Mouse (Mus musculus): ENCODE measurements around the gene Celf2.

Gene Celf2

DNA sequence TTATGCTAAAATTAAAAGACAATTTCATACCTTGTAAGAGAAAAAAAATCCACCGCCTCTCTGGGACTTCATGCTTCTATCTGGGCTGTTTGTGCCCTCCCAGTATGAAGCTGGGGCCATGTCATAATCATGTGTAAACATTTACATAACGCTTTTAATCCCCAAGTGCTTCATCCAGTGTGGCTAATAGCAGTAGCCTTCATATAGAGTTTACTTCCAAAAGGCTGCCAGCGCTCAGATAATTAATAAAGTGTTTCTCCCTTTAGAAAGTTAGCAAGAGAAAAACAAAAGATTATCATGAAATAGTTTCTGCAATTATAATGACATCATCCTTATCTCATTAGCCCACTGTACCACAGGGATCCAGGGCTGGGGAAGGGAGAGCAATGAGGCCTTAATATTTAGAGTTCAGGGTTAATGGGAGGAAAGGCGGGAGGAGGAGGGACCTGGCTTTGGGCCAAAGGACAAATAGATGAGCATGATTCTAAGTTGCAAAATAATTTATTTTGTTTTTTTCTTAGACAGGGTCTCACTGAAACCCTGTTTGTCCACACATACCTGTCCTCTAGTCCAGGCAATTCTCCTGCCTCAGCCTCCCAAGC is 425.8 kb downstream of the Celf2 start:
- no peak for DNase-seq (ENCODE audit: low read depth, low spot score)

- no peak for DNase-seq (ENCODE audit: low read depth, low spot score)
Observed at GRCm38 (mm10) chr2:7082376-7083025, 426.9 kb downstream of the Celf2 start.

DNA sequence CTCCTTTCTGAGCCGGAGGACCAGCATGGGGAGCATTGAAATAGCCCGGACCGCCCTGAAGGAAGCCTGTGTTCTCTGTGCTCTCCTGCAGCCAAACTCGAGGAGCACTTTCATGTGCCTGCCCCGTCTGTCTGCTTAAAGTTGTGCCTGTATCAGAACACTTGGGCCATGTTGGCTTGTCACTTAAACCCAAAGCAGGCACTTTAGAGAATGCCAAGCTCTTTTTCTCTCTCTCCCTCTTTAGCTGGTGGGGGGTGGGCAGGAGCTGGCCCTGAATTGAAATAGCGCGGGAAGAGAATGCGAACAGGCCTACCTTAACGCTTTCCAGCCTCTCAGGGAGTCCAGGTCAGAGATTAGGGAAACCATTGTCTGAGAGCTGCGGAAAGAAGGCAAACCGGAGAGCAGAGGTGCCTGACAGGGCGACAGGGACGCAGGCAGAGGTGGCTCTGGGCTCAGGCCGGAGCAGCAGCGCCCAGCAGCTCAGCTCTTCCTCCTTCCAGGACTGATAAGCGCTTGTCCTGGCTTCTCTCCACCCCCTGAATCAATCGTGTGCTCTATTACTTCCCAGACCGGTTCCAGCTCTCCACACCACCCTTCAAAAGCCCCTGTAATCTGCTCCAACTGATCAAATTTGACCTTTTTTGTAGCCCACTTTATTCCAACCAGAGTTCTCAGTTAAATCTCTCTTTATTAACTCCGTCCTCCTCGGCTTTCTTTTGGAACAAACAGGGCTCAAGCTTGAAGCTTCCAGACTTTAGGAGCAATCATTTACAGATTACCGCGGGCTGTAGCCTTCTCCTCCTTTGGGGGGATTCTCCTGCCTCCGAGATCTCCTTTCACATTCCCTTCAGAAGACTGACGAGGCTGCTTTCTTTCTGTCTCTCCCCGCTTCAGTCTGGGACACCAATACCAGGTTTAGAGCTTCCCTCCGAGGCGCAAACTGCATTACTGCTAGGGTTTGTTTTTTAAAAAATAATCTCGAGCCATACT is 428.3 kb downstream of the Celf2 start:
- DNase-seq (ENCODE audit: low read depth, low spot score) = peak; percentile 47

GRCm38 (mm10) chr2:7080086-7080485 is 429.3 kb downstream of the Celf2 start:
- DNase-seq (ENCODE audit: low read depth, low spot score) = no peak

DNA sequence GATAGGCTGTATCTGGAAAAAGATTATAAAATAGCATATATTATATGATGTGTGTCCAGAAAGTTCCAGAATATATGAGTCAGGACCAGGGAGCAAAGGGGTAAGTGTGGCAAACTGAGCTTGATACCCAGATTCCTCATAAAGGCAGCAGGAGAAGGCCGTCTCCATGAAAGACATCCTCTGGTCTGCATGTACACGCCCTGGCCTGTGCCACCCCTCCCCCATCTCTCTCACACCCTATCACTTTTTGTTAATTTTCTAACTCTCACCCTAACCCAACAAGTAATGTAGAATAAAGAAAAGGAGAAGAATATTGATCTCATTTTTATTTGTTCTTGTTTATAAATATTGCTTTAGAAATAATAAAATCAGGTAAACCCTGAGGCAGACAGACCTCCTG is 430.0 kb downstream of the Celf2 start:
- no peak for DNase-seq (ENCODE audit: low read depth, low spot score)

- DNase-seq (ENCODE audit: low read depth, low spot score) = no peak
Observed at GRCm38 (mm10) chr2:7073730-7074129, 435.6 kb downstream of the Celf2 start.

DNA sequence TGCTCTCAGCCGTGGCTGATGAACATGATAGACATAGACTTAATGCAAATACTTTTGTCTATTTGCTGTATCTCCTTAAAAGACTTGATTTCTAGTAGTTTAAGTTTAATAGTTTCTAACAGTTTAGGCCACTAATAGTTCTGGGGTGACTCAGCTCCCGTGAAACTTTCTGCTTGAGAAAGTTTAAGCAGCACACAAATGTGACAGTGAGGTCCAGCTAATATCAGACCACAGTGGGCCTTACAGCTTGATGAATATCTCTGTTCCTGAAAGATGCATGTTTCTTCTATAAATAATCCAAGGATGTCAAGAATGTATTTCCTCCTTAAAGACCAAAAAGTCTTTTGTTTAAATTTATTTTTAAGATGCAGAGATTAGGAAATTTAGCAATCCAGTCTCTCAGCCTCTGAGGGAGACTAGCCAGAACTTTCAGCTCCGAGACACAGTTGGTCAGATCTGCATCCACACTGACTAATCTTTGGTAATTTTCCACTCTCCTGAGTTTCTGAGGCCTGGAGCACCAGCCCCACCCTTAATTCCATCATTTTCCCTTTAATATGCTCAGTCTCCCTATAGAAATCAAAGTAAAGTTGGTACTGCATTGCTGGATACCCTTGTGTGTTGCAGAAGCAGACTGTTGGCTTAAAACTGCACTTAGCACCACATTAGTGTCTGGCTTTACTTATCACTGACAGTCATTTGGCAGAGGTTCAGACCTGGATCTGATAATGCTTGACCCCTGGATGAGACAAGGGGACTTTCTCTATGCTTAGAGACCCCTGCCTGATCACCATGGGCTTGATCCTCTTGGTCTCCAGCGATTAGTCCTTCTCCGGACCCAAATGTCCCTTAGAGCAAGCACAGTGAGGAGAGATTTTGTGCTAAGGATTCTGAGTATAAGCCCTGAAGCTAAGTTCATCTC is 436.8 kb downstream of the Celf2 start:
- no peak for DNase-seq (ENCODE audit: low read depth, low spot score)

DNA sequence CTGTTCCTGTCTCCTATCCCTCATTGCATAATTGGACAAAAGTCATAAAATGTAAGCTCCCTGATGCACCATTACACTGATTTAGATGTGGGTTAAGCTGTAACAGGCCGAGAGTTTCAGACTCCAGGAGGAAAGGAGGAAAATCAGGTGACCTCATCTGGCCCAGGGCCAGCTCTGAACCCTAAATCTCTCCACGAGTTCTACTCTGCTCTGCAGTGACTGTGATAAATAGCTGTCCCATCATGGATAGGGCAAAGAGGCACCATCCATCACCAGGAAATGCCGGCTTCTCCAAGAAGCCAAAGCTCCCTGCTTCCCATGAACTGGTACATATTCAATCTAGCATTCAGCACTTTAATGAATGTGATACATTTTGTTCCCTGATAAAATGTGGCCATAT is 439.9 kb downstream of the Celf2 start:
- DNase-seq (ENCODE audit: low read depth, low spot score) = no peak

DNA sequence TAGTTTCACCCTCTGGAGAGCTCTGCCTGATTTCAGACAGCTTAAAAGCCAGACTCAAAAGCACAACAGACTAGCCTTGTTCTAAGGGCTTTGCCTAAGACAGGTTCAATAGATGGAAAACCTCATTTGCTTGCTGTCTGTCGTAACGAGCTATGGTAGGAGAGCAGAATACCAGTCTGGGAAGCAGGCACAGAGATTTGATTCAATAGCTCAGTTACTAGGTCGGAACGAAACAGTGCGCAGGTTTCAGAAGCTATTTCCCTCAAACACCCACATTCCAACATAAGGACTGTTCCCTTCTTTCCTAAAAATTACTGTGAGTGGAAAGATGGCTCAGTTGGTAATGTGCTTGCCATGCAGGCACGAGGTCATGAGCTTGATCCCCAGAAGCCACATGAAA is 441.1 kb downstream of the Celf2 start:
- no peak for DNase-seq (ENCODE audit: low read depth, low spot score)

GRCm38 (mm10) chr2:7063574-7064192 is 445.7 kb downstream of the Celf2 start:
- DNase-seq (ENCODE audit: low read depth, low spot score) = no peak

- peak; percentile 77 for DNase-seq (ENCODE audit: low read depth, low spot score)
Observed at GRCm38 (mm10) chr2:7060490-7061105, 448.8 kb downstream of the Celf2 start.

DNA sequence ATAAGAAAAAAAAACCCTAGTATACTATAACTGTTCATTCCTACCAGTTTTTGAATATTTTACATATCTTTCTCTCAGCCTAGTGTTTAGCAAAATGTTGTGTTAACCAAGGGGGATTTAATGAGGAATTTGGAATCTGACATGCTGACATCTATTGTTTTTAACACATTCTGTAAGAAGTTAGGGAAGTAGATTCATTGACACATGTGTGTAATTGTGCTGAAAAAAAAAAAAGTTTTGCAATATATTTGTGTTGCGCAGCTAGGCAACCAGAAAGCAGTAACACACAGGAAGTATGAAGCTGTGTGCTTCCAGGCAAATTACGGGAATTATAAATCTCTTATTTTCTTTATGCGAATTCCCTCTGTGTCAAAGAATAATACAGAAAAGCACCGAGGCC is 453.0 kb downstream of the Celf2 start:
- DNase-seq (ENCODE audit: low read depth, low spot score) = no peak

DNA sequence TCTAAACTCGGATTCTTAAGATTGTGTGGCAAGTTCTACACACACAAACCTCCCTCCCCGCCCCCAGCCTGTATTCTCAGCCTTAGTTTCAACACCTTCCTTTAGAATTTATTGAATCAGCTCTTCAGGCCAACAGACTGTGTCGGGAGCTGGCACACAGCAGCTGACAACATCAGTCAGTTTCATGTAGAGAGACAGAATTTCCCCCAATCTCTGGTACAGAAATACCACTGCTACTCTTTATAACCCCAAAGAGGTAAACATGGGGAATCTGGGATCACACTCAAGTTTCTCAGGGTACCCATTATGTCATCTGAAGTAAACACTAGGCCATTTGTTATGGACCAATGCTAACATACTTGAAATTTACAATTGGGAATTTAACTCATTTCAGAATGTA is 453.4 kb downstream of the Celf2 start:
- DNase-seq (ENCODE audit: low read depth, low spot score) = no peak

DNA sequence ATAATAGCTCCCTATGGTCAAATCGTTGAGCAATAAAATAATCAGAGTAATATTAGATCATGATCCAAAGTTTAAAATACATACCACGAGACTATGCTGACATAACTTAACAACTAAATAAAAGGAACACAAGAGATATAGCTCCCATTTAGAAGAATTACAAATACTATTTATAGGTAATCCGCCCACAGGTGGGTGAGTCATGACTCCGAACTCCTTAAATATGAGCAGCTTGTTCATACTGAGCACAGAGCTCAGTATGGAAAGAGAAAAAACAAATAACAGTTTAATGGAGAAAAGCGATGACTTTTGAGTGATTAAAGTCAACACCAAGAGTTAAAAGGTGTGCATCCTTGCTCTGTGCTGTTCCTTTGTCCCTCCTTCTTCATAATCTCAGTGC is 458.3 kb downstream of the Celf2 start:
- no peak for DNase-seq (ENCODE audit: low read depth, low spot score)

GRCm38 (mm10) chr2:7046155-7046554 is 463.2 kb downstream of the Celf2 start:
- no peak for DNase-seq (ENCODE audit: low read depth, low spot score)

DNA sequence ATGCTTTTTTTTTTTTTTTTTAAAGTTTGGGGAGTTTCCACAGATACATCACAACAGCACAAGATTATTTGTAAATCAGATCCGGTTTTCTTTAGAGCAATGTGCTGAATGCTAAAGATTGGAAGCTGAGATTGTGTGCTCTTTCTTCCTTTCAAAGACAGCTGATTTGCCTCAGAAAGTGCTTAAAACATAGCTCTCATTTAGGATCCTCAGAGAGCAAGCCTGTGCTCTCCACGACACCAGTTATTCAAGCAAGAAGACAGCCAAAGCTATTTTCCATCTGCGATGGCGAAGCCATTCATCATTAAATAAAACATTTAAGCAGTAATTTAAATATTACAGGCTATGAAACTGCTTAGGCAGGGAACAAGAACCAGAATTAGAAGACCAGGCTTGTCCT is 463.8 kb downstream of the Celf2 start:
- no peak for DNase-seq (ENCODE audit: low read depth, low spot score)

DNA sequence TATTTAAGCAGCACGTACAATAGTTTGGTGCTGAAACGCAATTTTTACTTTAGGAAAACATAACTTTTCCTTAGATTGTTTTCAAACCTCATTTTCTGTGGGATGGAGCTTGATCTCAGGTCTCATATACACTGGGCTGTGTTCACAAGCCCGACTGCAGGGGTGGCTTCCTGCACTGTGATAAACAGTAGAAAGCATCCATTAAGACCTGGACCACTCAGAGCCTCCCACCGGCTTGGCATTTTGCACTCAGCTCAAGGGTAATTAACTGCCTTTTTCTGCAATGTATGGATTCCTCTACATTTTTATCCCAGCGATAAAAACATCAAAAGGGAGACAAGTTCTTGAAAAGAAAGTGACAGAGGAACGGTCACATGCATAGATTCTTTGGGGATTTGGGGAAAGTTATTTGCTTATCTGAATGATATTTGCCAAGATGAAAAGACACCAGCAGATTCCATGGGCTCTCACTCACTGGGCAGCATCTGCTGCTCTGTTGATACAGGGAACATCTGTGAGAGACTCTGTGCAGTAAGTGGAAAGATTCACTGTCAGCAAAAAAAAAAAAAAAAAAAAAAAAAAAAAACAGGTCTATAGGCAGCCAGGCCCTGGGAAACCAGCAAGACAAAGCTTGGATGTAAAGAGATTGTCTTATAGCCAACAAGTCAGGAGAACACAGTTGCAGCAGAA is 465.4 kb downstream of the Celf2 start:
- DNase-seq (ENCODE audit: low read depth, low spot score) = no peak

DNA sequence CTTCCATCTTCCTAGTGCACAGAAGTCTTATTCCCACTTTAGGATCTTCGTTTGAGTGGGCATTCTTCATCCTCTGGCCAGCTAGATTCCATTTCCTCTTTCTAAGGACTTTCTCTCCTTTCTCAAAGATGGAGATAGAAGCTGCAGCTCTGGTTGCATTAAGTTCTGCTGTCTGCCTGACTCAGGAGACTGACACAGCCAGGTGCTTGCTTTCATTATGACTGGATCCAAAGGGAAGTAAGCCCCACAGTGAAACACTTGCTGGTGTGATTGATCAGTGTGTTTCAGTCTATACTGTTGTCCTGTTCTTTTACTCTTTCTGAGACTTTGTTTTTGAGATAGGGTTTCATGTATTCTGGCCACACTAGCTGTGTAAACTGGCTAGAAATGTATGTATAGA is 468.4 kb downstream of the Celf2 start:
- DNase-seq (ENCODE audit: low read depth, low spot score) = no peak

DNA sequence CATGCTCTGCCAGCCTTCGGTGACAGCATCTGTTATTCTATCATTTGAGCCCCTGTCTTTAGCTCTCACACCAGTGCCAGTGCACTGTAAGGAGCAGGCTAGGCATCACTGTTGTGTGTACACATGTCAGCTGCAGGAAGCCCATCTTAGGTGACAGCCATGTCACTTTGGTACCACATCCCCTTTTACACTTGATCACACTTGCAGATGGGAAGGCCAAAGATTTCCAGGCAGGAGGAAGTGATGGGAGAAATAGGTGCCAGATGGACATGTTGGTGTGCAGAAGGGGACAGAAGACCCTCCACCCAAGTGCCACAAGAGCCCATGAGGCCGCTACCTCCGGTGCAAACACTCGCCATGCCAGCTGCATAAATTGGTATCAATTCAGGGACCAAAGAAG is 470.4 kb downstream of the Celf2 start:
- DNase-seq (ENCODE audit: low read depth, low spot score) = no peak

DNA sequence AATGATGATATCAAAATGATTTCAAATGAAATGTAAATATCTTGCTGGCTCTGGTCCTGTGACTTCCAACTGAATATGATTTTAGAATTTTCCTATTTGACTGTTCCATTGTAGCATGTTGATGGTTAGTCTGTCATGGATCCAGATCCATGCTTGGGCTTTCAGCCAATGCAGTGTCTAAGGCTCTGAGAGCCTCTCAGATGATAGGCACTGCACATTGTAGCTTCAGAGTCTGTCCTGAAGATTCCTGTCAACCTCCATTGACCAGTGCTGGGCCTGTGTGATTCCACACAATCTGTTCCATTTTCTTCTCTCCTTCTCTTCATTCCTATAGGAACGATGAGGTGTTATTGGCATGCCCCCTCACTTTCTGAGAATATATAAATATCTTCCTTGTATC is 478.0 kb downstream of the Celf2 start:
- DNase-seq (ENCODE audit: low read depth, low spot score) = no peak

All from skeletal muscle tissue, adult 2 months (tissue).